Mouse (Mus musculus): Measurements from ENCODE around the gene Ccnd3. TPM values are rescaled to one million over a fixed set of nuclear protein-coding genes. Genes with fewer than 3 reads are reported as not detected.

Gene Ccnd3
- polyA plus RNA-seq, 1 experiment, result 181 TPM

DNA sequence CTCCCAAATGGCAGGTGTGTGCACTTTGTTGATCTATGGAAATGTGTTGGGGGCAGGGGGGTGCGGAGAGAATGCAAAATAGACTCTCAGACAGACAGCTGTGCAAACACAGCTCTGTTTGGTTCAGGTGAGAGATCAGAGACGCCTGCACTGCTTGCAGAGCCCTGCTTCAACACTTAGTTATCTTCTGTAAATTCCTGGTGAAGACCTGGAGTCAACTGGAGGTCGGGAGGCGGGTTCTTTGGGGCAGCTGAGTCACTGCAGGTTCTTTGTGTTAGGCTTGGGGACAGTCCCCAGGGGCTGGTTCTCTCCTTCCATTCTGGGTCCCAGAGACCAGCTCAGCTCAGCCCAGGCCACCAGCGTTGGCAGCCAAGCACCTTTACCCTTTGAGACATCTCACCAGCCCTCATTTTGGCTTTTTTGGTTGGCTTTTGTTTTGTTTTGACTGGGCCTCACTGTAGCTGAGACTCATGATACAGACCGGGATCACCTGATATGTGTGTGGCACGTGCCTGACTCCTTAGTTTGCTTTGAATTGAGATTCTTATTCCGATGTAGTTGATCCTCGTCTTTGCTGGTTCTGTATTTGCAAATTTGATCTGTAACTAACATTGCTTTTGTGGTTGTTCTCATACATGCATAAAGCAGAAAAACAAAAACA, 42.0 kb upstream of the Ccnd3 start:
- TF ChIP-seq EP300 (IDR thresholded peaks at IDR 0.05; ENCODE audit: insufficient read depth, low read depth, low read length) (no peak), POLR2A (IDR thresholded peaks at IDR 0.05; ENCODE audit: insufficient read depth, low read length) (no peak), CTCF (IDR thresholded peaks at IDR 0.05; ENCODE audit: low read depth, low read length) (no peak)
- Histone ChIP-seq H3K9me3 (replicated peaks; ENCODE audit: control insufficient read depth, insufficient read depth, low read length, poor library complexity, severe bottlenecking) (no peaks in the 10 kb centered on the region), H3K27ac (ENCODE audit: insufficient read depth, low read length) (no peak overlapping the region), H3K4me1 (ENCODE audit: control insufficient read depth, insufficient read depth, low read length) (peaks cover 7% of the 10 kb centered on the region), H3K36me3 (ENCODE audit: control insufficient read depth, insufficient read depth, low read length, poor library complexity, severe bottlenecking) (no peaks in the 10 kb centered on the region), H3K4me3 (ENCODE audit: low read depth, low read length) (no peak overlapping the region), H3K9ac (ENCODE audit: low read depth, poor library complexity, severe bottlenecking) (no peak overlapping the region), H3K27me3 (ENCODE audit: control insufficient read depth, insufficient read depth, low read length, poor library complexity, severe bottlenecking) (no peaks in the 10 kb centered on the region)

DNA sequence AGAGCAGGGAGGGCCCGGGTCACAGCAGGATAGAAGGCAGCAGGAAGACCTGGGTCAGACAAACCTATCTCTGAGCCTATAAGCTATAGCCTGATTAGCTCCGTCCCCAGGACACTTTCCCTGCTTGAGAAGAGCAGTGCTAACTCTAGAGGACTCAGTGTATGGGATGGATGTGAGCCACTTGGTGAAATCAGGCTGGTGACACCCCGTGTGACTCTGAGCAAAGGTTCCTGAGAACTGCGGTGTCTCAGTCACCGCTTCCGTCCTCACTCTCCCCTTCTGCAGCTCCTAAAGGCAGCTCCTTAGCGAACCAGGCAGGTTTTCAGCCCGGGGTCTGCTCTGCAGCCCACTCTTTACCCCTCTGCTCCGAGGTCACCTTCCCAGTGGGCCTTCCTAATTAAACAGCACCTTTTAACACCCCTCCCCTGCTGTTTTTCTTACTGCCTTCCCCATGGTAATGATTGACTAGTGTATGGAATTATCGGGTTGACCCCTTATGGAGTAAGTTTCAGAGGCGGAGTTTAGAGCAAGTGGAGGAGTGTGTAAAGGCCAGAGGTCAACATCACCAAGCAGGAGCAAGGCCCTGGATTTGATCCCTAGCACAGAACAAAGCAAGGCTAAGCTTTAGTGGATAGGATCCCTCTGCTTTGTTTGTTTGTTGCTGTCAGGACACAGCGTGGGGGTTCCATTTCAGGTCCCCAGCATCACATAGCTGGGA, 40.4 kb upstream of the Ccnd3 start:
- Histone ChIP-seq H3K27ac (ENCODE audit: insufficient read depth, low read length) (no peak overlapping the region), H3K9ac (ENCODE audit: low read depth, poor library complexity, severe bottlenecking) (no peak overlapping the region), H3K36me3 (ENCODE audit: control insufficient read depth, insufficient read depth, low read length, poor library complexity, severe bottlenecking) (no peaks in the 10 kb centered on the region), H3K4me3 (ENCODE audit: low read depth, low read length) (no peak overlapping the region), H3K4me1 (ENCODE audit: control insufficient read depth, insufficient read depth, low read length) (peaks cover 7% of the 10 kb centered on the region), H3K9me3 (replicated peaks; ENCODE audit: control insufficient read depth, insufficient read depth, low read length, poor library complexity, severe bottlenecking) (no peaks in the 10 kb centered on the region), H3K27me3 (ENCODE audit: control insufficient read depth, insufficient read depth, low read length, poor library complexity, severe bottlenecking) (no peaks in the 10 kb centered on the region)
- TF ChIP-seq EP300 (IDR thresholded peaks at IDR 0.05; ENCODE audit: insufficient read depth, low read depth, low read length) (no peak), POLR2A (IDR thresholded peaks at IDR 0.05; ENCODE audit: insufficient read depth, low read length) (no peak), CTCF (IDR thresholded peaks at IDR 0.05; ENCODE audit: low read depth, low read length) (no peak)

DNA sequence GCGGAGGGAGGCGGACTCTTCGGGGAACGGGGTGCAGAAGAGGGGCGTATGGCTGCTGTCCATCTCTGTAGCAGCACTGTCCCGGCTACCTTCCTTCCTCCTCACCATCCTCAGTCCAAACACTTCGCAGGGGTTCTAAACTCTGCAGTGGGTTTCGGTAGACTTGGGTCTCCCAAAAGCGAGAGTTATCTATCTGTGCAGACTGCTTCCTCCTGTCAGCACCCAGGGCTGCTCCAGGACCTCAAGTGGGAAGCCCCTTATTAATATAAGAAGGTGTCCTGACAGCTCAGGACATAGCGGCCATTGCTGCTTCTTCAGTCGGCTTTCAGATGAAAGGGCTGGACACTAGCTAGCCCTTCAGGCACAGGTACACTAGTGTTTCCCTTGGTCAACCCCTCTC, 39.8 kb upstream of the Ccnd3 start:
- Histone ChIP-seq H3K27me3 (ENCODE audit: control insufficient read depth, insufficient read depth, low read length, poor library complexity, severe bottlenecking) (no peaks in the 10 kb centered on the region), H3K36me3 (ENCODE audit: control insufficient read depth, insufficient read depth, low read length, poor library complexity, severe bottlenecking) (no peaks in the 10 kb centered on the region), H3K4me3 (ENCODE audit: low read depth, low read length) (no peak overlapping the region), H3K9ac (ENCODE audit: low read depth, poor library complexity, severe bottlenecking) (no peak overlapping the region), H3K4me1 (ENCODE audit: control insufficient read depth, insufficient read depth, low read length) (peaks cover 7% of the 10 kb centered on the region), H3K9me3 (replicated peaks; ENCODE audit: control insufficient read depth, insufficient read depth, low read length, poor library complexity, severe bottlenecking) (no peaks in the 10 kb centered on the region), H3K27ac (ENCODE audit: insufficient read depth, low read length) (no peak overlapping the region)
- TF ChIP-seq CTCF (IDR thresholded peaks at IDR 0.05; ENCODE audit: low read depth, low read length) (no peak), EP300 (IDR thresholded peaks at IDR 0.05; ENCODE audit: insufficient read depth, low read depth, low read length) (no peak), POLR2A (IDR thresholded peaks at IDR 0.05; ENCODE audit: insufficient read depth, low read length) (no peak)

DNA sequence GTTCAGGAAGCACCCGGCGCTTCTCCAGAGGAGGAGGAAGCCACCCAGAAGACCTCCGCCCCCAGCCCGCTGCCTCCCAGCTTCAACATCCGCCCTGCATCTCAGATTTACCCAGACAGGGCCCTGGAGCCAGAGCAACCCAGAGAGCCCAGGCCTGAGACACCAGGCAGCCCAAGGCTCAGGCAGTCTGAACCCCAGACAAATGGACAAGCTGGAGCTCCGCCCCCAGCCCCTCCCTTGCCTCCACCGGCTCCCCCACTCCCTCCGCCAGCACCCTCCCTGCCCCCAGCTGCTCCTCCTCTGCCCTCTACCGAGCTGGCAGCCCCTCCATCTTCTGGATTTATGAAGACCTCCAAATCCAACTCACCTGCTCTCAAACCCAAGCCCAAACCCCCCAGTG, 38.6 kb upstream of the Ccnd3 start:
- Histone ChIP-seq H3K27me3 (ENCODE audit: control insufficient read depth, insufficient read depth, low read length, poor library complexity, severe bottlenecking) (no peaks in the 10 kb centered on the region), H3K36me3 (ENCODE audit: control insufficient read depth, insufficient read depth, low read length, poor library complexity, severe bottlenecking) (no peaks in the 10 kb centered on the region), H3K9ac (ENCODE audit: low read depth, poor library complexity, severe bottlenecking) (no peak overlapping the region), H3K9me3 (replicated peaks; ENCODE audit: control insufficient read depth, insufficient read depth, low read length, poor library complexity, severe bottlenecking) (no peaks in the 10 kb centered on the region), H3K4me3 (ENCODE audit: low read depth, low read length) (no peak overlapping the region), H3K4me1 (ENCODE audit: control insufficient read depth, insufficient read depth, low read length) (peaks cover 7% of the 10 kb centered on the region), H3K27ac (ENCODE audit: insufficient read depth, low read length) (no peak overlapping the region)
- TF ChIP-seq POLR2A (IDR thresholded peaks at IDR 0.05; ENCODE audit: insufficient read depth, low read length), result no peak
- no peak for TF ChIP-seq EP300 (IDR thresholded peaks at IDR 0.05; ENCODE audit: insufficient read depth, low read depth, low read length)
- no peak for TF ChIP-seq CTCF (IDR thresholded peaks at IDR 0.05; ENCODE audit: low read depth, low read length)

- Histone ChIP-seq H3K4me3 (ENCODE audit: low read depth, low read length) (no peak overlapping the region; the same call in 1 of the 2 replicates), H3K36me3 (ENCODE audit: control insufficient read depth, insufficient read depth, low read length, poor library complexity, severe bottlenecking) (no peaks in the 10 kb centered on the region), H3K9me3 (replicated peaks; ENCODE audit: control insufficient read depth, insufficient read depth, low read length, poor library complexity, severe bottlenecking) (no peaks in the 10 kb centered on the region), H3K9ac (ENCODE audit: low read depth, poor library complexity, severe bottlenecking) (peak overlapping the region; percentile 55; the same call in 1 of the 2 replicates), H3K27me3 (ENCODE audit: control insufficient read depth, insufficient read depth, low read length, poor library complexity, severe bottlenecking) (no peaks in the 10 kb centered on the region), H3K27ac (ENCODE audit: insufficient read depth, low read length) (no peak overlapping the region), H3K4me1 (ENCODE audit: control insufficient read depth, insufficient read depth, low read length) (peaks cover under 1% of the 10 kb centered on the region)
- no peak for TF ChIP-seq EP300 (IDR thresholded peaks at IDR 0.05; ENCODE audit: insufficient read depth, low read depth, low read length)
- TF ChIP-seq CTCF (IDR thresholded peaks at IDR 0.05; ENCODE audit: low read depth, low read length), result no peak
- TF ChIP-seq POLR2A (IDR thresholded peaks at IDR 0.05; ENCODE audit: insufficient read depth, low read length), result no peak
These were observed 37.2 kb upstream of the Ccnd3 start for GRCm38 (mm10) chr17:47467659-47468058.

GRCm38 (mm10) chr17:47468063-47468462, 36.8 kb upstream of the Ccnd3 start:
- no peak for TF ChIP-seq POLR2A (IDR thresholded peaks at IDR 0.05; ENCODE audit: insufficient read depth, low read length)
- TF ChIP-seq CTCF (IDR thresholded peaks at IDR 0.05; ENCODE audit: low read depth, low read length), result no peak
- TF ChIP-seq EP300 (IDR thresholded peaks at IDR 0.05; ENCODE audit: insufficient read depth, low read depth, low read length), result no peak
- Histone ChIP-seq H3K27ac (ENCODE audit: insufficient read depth, low read length) (no peak overlapping the region), H3K9ac (ENCODE audit: low read depth, poor library complexity, severe bottlenecking) (peak overlapping the region; percentile 55), H3K36me3 (ENCODE audit: control insufficient read depth, insufficient read depth, low read length, poor library complexity, severe bottlenecking) (no peaks in the 10 kb centered on the region), H3K4me1 (ENCODE audit: control insufficient read depth, insufficient read depth, low read length) (peaks cover 4% of the 10 kb centered on the region), H3K9me3 (replicated peaks; ENCODE audit: control insufficient read depth, insufficient read depth, low read length, poor library complexity, severe bottlenecking) (no peaks in the 10 kb centered on the region), H3K4me3 (ENCODE audit: low read depth, low read length) (peak overlapping the region; percentile 57), H3K27me3 (ENCODE audit: control insufficient read depth, insufficient read depth, low read length, poor library complexity, severe bottlenecking) (no peaks in the 10 kb centered on the region)
